Mouse (Mus musculus): ENCODE measurements around the gene Fam205a2. TPM values are rescaled to one million over a fixed set of nuclear protein-coding genes. Genes with fewer than 3 reads are reported as not detected.

Fam205a2 gene
- polyA plus RNA-seq (2012; rRNA removed): not detected in 2 replicates

DNA sequence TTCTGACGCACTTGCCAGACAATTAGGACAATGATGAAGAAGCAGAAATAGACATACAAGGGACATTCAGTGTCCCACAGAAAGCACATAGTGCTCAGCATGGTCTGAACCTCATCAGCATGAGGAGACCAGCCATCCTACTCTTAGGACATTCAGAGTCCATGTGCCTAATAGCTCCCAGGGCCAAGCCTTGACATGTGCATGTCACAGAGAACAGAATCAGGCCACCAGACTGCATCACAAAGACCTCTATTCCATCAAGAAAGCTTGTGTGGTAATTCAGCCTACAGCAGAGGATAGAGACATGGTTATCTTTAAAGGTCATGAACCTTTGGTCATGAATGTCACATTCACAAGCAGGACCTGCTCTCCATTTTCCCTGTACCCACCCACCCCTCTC is at the start of gene Fam205a2:
Gene Fam205a2, minus strand, starts transcription at position 101 of the 400 bp plus-strand sequence.

Other genes with a start within 250 kb of the Fam205a2 start
- gene Gm21953, start 233.9 kb downstream of the Fam205a2 start, polyA plus RNA-seq (2012; rRNA removed): not detected in 2 replicates
- not detected in 2 replicates for gene Fam205a3, start 209.8 kb downstream of the Fam205a2 start, polyA plus RNA-seq (2012; rRNA removed)
- gene Gm21586, start 88.8 kb downstream of the Fam205a2 start, polyA plus RNA-seq (2012; rRNA removed): not detected in 2 replicates
- gene Gm2163, start 61.4 kb downstream of the Fam205a2 start, polyA plus RNA-seq (2012; rRNA removed): not detected in 2 replicates
- 1.3 TPM in 1 of 2 replicates, not detected in the other for gene Gm10591, start 84.0 kb upstream of the Fam205a2 start, polyA plus RNA-seq (2012; rRNA removed)
- gene Gm2564, start 101.5 kb upstream of the Fam205a2 start, polyA plus RNA-seq (2012; rRNA removed): 0.63 TPM in 1 of 2 replicates, not detected in the other
- not detected in 2 replicates for gene Ccl27b, start 127.1 kb upstream of the Fam205a2 start, polyA plus RNA-seq (2012; rRNA removed)
- 0.09 and 0.14 TPM in 2 replicates for gene Il11ra2, start 133.7 kb upstream of the Fam205a2 start, polyA plus RNA-seq (2012; rRNA removed)
- gene 4930578G10Rik, start 207.4 kb upstream of the Fam205a2 start, polyA plus RNA-seq (2012; rRNA removed): not detected in 2 replicates
- 0.86 and 1.9 TPM in 2 replicates for gene Ccl19, start 228.4 kb upstream of the Fam205a2 start, polyA plus RNA-seq (2012; rRNA removed)
- gene Ccl21a, start 245.8 kb upstream of the Fam205a2 start, polyA plus RNA-seq (2012; rRNA removed): 14.0 and 19.6 TPM in 2 replicates